Mouse (Mus musculus) G1E (cell line): Measurements from ENCODE around the gene Itpkc. TPM values are rescaled to one million over a fixed set of nuclear protein-coding genes. Genes with fewer than 3 reads are reported as not detected.

ENCODE experiments used
- ATAC-seq: 2 replicates; pipeline ENCODE4 v1.8.0; 2016; ENCODE audit warnings: mild to moderate bottlenecking; ENCODE audit not compliant: insufficient number of reproducible peaks, poor library complexity, low FRiP score, severe bottlenecking; ENCODE audit errors: extremely low read depth
- DNase-seq: peaks from one replicate; pipeline ENCODE4 v3.0.0; 2012; ENCODE audit warnings: low spot score
- H3K27me3 ChIP-seq: 2 replicates; pipeline ENCODE4 v1.6.1; 2012; ENCODE audit warnings: mild to moderate bottlenecking, low read length, inconsistent platforms; ENCODE audit not compliant: insufficient read depth
- H3K36me3 ChIP-seq: replicated peaks from 2 replicates; pipeline ENCODE3; 2012; ENCODE audit warnings: mild to moderate bottlenecking, inconsistent platforms
- H3K4me1 ChIP-seq: 2 replicates; pipeline ENCODE4 v1.6.1; 2012; ENCODE audit warnings: low read depth, low read length, inconsistent platforms, mixed read lengths; ENCODE audit not compliant: insufficient read depth
- H3K4me3 ChIP-seq: 2 replicates; pipeline ENCODE4 v1.5.1; 2012; ENCODE audit warnings: low read depth, mild to moderate bottlenecking, inconsistent platforms, low read length, moderate library complexity, mixed read lengths
- H3K9me3 ChIP-seq: replicated peaks from 2 replicates; pipeline ENCODE4 v1.6.1; 2012; ENCODE audit warnings: inconsistent platforms
- CTCF ChIP-seq: IDR thresholded peaks from 2 replicates; pipeline ENCODE4 v1.5.1; 2012; ENCODE audit warnings: low read depth, low read length, inconsistent platforms, mixed read lengths
- GATA1 ChIP-seq: IDR thresholded peaks from 2 replicates; pipeline ENCODE4 v1.6.1; 2012; ENCODE audit warnings: borderline replicate concordance, low read length, inconsistent platforms, mixed read lengths
- GATA2 ChIP-seq: IDR thresholded peaks from 2 replicates; pipeline ENCODE4 v1.6.1; 2012; ENCODE audit warnings: low read depth, low read length, inconsistent platforms, borderline replicate concordance
- POLR2AphosphoS5 ChIP-seq: IDR thresholded peaks from 2 replicates; pipeline ENCODE4 v1.6.1; 2012; ENCODE audit warnings: low read depth, low read length, inconsistent platforms; ENCODE audit not compliant: insufficient replicate concordance
- TAL1 ChIP-seq: conservative IDR thresholded peaks from 2 replicates; pipeline ENCODE4 v1.6.1; 2012; ENCODE audit warnings: low read depth, low read length, inconsistent platforms, mixed read lengths
- polyA plus RNA-seq: library from polyadenylated mRNA; stranded (reverse); fragments of >175 nt; gene quantifications from 2 replicates; pipeline ENCODE4 v1.2.3, GENCODE M21; 2012
- total RNA-seq, 2 experiments: library from RNA; stranded (forward) in 1 of 2; stranded (reverse) in 1 of 2; fragments of 200-1000 nt in 1 of 2; fragments of >200 nt in 1 of 2; fragmentation: Nextera tagmentation in 1 of 2; gene quantifications; 2 replicates each; pipeline ENCODE4 v1.2.3; 2014 to 2017

Gene Itpkc
- total and polyA plus RNA-seq, 3 experiments, result 3.9 to 5.3 (median 4.6) TPM

DNA sequence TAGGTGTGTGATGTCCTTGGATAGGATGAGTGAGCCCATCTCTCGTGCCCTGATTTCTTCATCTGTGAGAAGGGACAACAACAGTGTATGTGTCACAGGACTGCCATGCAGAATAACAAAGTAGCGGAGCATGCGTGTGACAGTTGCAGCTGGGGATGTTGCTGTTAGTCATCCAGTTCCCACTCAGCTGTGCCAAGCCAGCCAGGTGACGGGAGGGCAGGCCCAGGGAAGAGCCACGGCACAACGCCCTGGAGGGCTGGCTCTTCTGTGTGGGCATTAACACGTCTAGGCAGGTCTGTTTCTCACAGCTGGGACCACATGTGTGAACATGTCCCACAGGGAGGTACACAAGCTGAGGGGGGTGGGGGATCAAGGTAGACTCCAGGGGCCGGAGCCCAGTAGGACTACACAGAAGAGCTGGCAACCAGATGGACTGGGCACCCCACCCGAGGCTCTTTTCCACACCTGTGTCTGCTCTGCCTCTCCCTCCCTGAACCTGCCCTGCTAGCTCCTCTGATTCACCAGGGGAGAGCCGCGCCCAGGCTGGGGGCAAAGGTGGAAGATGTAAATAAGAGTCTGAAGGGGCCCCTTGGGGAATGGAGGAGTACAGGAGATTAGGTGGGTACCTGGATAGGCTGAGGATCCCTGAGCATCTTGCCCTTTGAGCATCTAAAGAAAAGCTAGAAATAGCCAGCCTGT, 3.4 kb downstream of the Itpkc start:
- peaks cover 58% of the 10 kb centered on the region for H3K36me3 ChIP-seq
- no peak for DNase-seq
- H3K4me1 ChIP-seq, result peaks cover 68% of the 10 kb centered on the region
- no peak for ATAC-seq
- no peaks in the 10 kb centered on the region for H3K27me3 ChIP-seq
- H3K9me3 ChIP-seq, result no peaks in the 10 kb centered on the region
- peak overlapping the region; percentile 52; the same call in 1 of the 2 replicates for H3K4me3 ChIP-seq
- no peak for TF ChIP-seq CTCF
- no peak for TF ChIP-seq POLR2AphosphoS5
- TF ChIP-seq GATA1, result no peak
- no peak for TF ChIP-seq TAL1
- TF ChIP-seq GATA2, result no peak

- Histone ChIP-seq H3K4me1 (peaks cover 54% of the 10 kb centered on the region), H3K27me3 (no peaks in the 10 kb centered on the region), H3K36me3 (peaks cover 78% of the 10 kb centered on the region), H3K4me3 (no peak overlapping the region), H3K9me3 (no peaks in the 10 kb centered on the region)
- no peak for TF ChIP-seq POLR2AphosphoS5
- no peak for TF ChIP-seq GATA1
- no peak for TF ChIP-seq TAL1
- TF ChIP-seq CTCF, result no peak
- TF ChIP-seq GATA2, result no peak
- no peak for DNase-seq
- ATAC-seq, result no peak
Observed at GRCm38 (mm10) chr7:27222538-27222937, 5.9 kb downstream of the Itpkc start.

- Histone ChIP-seq H3K9me3 (no peaks in the 10 kb centered on the region), H3K27me3 (no peaks in the 10 kb centered on the region), H3K4me3 (no peak overlapping the region), H3K36me3 (peaks cover 81% of the 10 kb centered on the region), H3K4me1 (peaks cover 48% of the 10 kb centered on the region)
- TF ChIP-seq POLR2AphosphoS5, result no peak
- no peak for TF ChIP-seq TAL1
- TF ChIP-seq CTCF, result no peak
- TF ChIP-seq GATA1, result no peak
- no peak for TF ChIP-seq GATA2
- ATAC-seq (no peak), DNase-seq (no peak)
Observed at GRCm38 (mm10) chr7:27221939-27222338, 6.5 kb downstream of the Itpkc start.

DNA sequence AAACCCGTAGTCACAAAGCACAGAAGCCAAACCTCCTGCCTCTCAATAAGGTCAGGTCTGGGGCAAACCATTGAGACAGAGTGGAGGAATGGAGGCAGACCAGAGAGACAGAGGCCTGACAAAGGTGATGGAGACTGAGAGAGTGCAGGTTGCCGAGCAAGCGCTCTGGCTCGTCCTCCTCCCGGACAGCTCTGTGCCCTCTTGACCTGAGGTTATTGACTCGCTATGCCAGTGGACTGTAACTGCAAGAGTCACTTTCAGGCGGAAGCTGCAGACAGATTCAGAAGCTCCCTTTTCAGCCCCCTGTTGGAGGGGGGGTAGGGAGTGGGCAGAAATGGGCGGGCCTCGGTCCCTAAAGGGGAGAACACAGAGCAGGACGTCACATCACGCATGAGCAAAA, 8.5 kb downstream of the Itpkc start:
- peaks cover 84% of the 10 kb centered on the region for H3K36me3 ChIP-seq
- ATAC-seq (no peak), DNase-seq (no peak)
- TF ChIP-seq POLR2AphosphoS5 (no peak), CTCF (no peak), GATA2 (no peak), GATA1 (no peak), TAL1 (no peak)
- H3K4me3 ChIP-seq, result no peak overlapping the region
- no peaks in the 10 kb centered on the region for H3K9me3 ChIP-seq
- H3K27me3 ChIP-seq, result no peaks in the 10 kb centered on the region
- peaks cover 29% of the 10 kb centered on the region for H3K4me1 ChIP-seq

- Histone ChIP-seq H3K9me3 (no peaks in the 10 kb centered on the region), H3K27me3 (no peaks in the 10 kb centered on the region), H3K36me3 (peaks cover 80% of the 10 kb centered on the region), H3K4me3 (no peak overlapping the region), H3K4me1 (peaks cover 16% of the 10 kb centered on the region)
- ATAC-seq (no peak), DNase-seq (no peak)
- TF ChIP-seq TAL1, result no peak
- no peak for TF ChIP-seq CTCF
- no peak for TF ChIP-seq GATA2
- TF ChIP-seq POLR2AphosphoS5, result no peak
- TF ChIP-seq GATA1, result no peak
Observed at GRCm38 (mm10) chr7:27218586-27218985, 9.9 kb downstream of the Itpkc start.

DNA sequence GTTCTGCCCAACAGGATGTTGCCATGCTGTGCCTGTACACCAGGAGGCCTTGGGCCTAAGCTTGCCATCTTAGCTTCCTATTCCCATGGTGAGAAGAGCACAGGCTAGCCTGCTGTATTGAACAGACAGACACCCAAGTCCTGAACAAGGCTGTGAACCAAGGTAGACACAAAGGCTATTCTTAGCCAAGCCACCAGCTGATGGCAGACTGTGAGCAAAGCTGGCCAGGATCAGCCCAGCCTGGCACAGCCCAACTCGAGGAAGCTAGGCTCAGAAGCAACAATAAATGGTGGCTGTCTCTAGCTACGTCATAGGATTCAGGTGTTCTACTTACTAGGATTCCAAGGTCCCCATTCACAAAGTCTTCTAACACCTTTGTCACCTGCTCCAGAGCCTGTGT, 15.8 kb downstream of the Itpkc start:
- no peak overlapping the region for H3K4me3 ChIP-seq
- ATAC-seq (no peak), DNase-seq (no peak)
- no peaks in the 10 kb centered on the region for H3K27me3 ChIP-seq
- no peaks in the 10 kb centered on the region for H3K4me1 ChIP-seq
- peaks cover 91% of the 10 kb centered on the region for H3K36me3 ChIP-seq
- no peak for TF ChIP-seq GATA2
- no peak for TF ChIP-seq GATA1
- no peak for TF ChIP-seq POLR2AphosphoS5
- TF ChIP-seq TAL1, result no peak
- TF ChIP-seq CTCF, result no peak
- H3K9me3 ChIP-seq, result no peaks in the 10 kb centered on the region
